Mouse (Mus musculus) hindbrain, embryonic 15.5 days (tissue): ENCODE measurements around the gene Desi1. TPM values are rescaled to one million over a fixed set of nuclear protein-coding genes. Genes with fewer than 3 reads are reported as not detected.

Experiments used
- ATAC-seq: fragments of 200-750 bp; cut with Nextera tagmentation; 2 replicates; pipeline ENCODE4 v1.8.0; 2017; ENCODE audit warnings: low read depth, moderate number of reproducible peaks, moderate TSS enrichment; ENCODE audit not compliant: low FRiP score
- H3K27ac ChIP-seq: fragments of 300-500 bp; sonication (generic); replicated peaks from 2 replicates; pipeline ENCODE4 v1.5.1; 2015; ENCODE audit warnings: mild to moderate bottlenecking, inconsistent platforms
- H3K27me3 ChIP-seq: fragments of 300-500 bp; sonication (generic); 2 replicates; pipeline ENCODE4 v1.6.1; 2015; ENCODE audit warnings: control low read depth, inconsistent platforms
- H3K36me3 ChIP-seq: fragments of 300-500 bp; sonication (generic); 2 replicates; pipeline ENCODE4 v1.6.1; 2015; ENCODE audit warnings: control low read depth, inconsistent platforms
- H3K4me1 ChIP-seq: fragments of 300-500 bp; sonication (generic); replicated peaks from 2 replicates; pipeline ENCODE4 v1.6.1; 2015; ENCODE audit warnings: control low read depth, inconsistent platforms
- H3K4me2 ChIP-seq: fragments of 300-500 bp; sonication (generic); 2 replicates; pipeline ENCODE4 v1.6.1; 2015; ENCODE audit warnings: moderate library complexity, mild to moderate bottlenecking, inconsistent platforms
- H3K4me3 ChIP-seq: fragments of 300-500 bp; sonication (generic); 2 replicates; pipeline ENCODE4 v1.5.1; 2015; ENCODE audit warnings: mild to moderate bottlenecking, inconsistent platforms
- H3K9ac ChIP-seq: fragments of 300-500 bp; sonication (generic); 2 replicates; pipeline ENCODE4 v1.6.1; 2015; ENCODE audit warnings: inconsistent platforms
- H3K9me3 ChIP-seq: fragments of 300-500 bp; sonication (generic); 2 replicates; pipeline ENCODE4 v1.6.1; 2016; ENCODE audit warnings: control low read depth, inconsistent platforms
- WGBS: fragments of 180-500 bp; shearing (Covaris S2); methylation state at CpG from one replicate; pipeline ENCODE4 v1.1.7; 2015; 5-methylcytosine and 5-hydroxymethylcytosine counted together
- polyA plus RNA-seq: library from polyadenylated mRNA; unstranded; fragments of >200 nt; fragmentation: Nextera tagmentation; extraction: Ambion mirVana; gene quantifications from 2 replicates; pipeline ENCODE4 v1.2.1, GENCODE M21; 2015

Desi1 gene
- polyA plus RNA-seq, 1 experiment from 2014 or later, result 55.1 TPM

DNA sequence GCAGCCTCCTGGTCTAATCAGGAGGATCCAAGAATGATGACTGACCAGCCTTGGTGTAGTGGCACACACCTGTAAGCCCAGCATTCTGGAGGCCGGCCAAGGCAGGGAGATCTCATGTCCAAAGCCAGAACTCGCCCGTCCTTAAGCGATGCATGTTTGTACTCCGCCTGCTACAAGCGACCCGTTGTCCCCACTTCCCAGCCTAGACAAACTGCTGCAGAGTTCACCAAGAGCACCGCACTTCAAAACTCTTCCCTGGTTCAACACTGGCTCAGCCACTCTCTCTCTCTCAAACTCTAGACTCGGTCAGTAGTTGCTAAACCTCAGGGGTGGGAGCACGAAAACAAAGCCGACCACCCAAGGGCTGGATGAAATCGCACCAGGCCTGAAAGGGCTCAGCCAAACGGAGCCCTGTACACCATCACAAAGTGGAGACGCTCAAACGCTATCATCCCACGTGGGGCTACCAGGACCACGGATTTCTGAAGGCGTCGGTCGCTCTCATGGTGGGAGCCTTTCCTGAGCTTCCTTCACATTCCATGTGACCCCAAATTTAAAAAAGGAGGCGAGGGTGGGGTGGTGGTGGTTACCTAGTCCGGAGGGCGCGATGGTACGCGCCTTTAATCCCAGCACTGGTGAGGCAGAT lies 12.7 kb upstream of the Desi1 start:
- Histone ChIP-seq H3K36me3 (peaks cover 10% of the 10 kb centered on the region; the same call in 1 of the 2 replicates), H3K4me3 (peak overlapping the region; percentile 75), H3K4me2 (peak overlapping the region; percentile 95), H3K9ac (peak overlapping the region; percentile 72), H3K27me3 (no peaks in the 10 kb centered on the region), H3K4me1 (peaks cover 35% of the 10 kb centered on the region), H3K9me3 (no peaks in the 10 kb centered on the region), H3K27ac (peak overlapping the region; percentile 92; the same call in 1 of the 2 replicates)
- WGBS, result 6% methylated on average over 26 of the region's 26 CpGs
- no peak for ATAC-seq

- H3K4me2 ChIP-seq, result no peak overlapping the region
- H3K27me3 ChIP-seq, result no peaks in the 10 kb centered on the region
- WGBS, result 97% methylated on average over 7 of the region's 7 CpGs
- no peak overlapping the region for H3K4me3 ChIP-seq
- H3K36me3 ChIP-seq, result peaks cover 25% of the 10 kb centered on the region
- peaks cover 35% of the 10 kb centered on the region for H3K4me1 ChIP-seq
- no peak for ATAC-seq
- H3K9ac ChIP-seq, result no peak overlapping the region
- H3K9me3 ChIP-seq, result no peaks in the 10 kb centered on the region
- H3K27ac ChIP-seq, result no peak overlapping the region
Measured at GRCm38 (mm10) chr15:82044166-82044784, 10.6 kb upstream of the Desi1 start.

GRCm38 (mm10) chr15:82040650-82041049 lies 7.0 kb upstream of the Desi1 start:
- H3K9ac ChIP-seq, result no peak overlapping the region
- H3K4me3 ChIP-seq, result no peak overlapping the region
- H3K36me3 ChIP-seq, result peaks cover 48% of the 10 kb centered on the region
- no peak overlapping the region for H3K27ac ChIP-seq
- no peaks in the 10 kb centered on the region for H3K9me3 ChIP-seq
- no peak for ATAC-seq
- no peak overlapping the region for H3K4me2 ChIP-seq
- 100% methylated on average over 1 of the region's 1 CpGs for WGBS
- H3K27me3 ChIP-seq, result no peaks in the 10 kb centered on the region
- H3K4me1 ChIP-seq, result peaks cover 16% of the 10 kb centered on the region

GRCm38 (mm10) chr15:82035904-82036689 lies 2.4 kb upstream of the Desi1 start:
- no peaks in the 10 kb centered on the region for H3K27me3 ChIP-seq
- no peak for ATAC-seq
- no peak overlapping the region for H3K9ac ChIP-seq
- 83% methylated on average over 12 of the region's 12 CpGs for WGBS
- no peak overlapping the region for H3K4me2 ChIP-seq
- peaks cover 56% of the 10 kb centered on the region for H3K36me3 ChIP-seq
- H3K4me1 ChIP-seq, result no peaks in the 10 kb centered on the region
- no peaks in the 10 kb centered on the region for H3K9me3 ChIP-seq
- H3K4me3 ChIP-seq, result no peak overlapping the region
- H3K27ac ChIP-seq, result no peak overlapping the region

DNA sequence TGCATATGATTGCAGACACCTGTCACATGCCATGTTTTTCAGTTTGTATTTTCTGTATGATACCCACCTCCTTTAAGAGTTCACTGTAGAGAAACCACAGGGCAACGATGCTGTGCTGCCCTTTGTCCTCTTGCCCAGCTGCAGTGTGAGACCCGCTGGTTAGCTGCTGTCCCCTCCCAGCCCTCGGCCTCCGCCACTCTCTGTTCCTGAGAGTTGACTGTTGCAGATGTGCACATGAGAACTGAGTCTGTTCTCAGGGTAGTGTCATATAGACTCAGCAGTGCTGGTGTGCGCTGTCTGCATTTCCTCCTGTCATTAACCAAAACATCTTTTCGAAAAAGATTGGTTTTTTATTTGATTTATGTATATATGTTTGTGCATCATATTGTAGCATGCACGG lies 1.3 kb downstream of the Desi1 start:
- ATAC-seq, result no peak
- no peaks in the 10 kb centered on the region for H3K4me1 ChIP-seq
- H3K9me3 ChIP-seq, result no peaks in the 10 kb centered on the region
- H3K4me2 ChIP-seq, result no peak overlapping the region
- no peaks in the 10 kb centered on the region for H3K27me3 ChIP-seq
- no peak overlapping the region for H3K27ac ChIP-seq
- no peak overlapping the region for H3K9ac ChIP-seq
- H3K36me3 ChIP-seq, result peaks cover 54% of the 10 kb centered on the region
- WGBS, result 91% methylated on average over 7 of the region's 7 CpGs
- H3K4me3 ChIP-seq, result no peak overlapping the region

DNA sequence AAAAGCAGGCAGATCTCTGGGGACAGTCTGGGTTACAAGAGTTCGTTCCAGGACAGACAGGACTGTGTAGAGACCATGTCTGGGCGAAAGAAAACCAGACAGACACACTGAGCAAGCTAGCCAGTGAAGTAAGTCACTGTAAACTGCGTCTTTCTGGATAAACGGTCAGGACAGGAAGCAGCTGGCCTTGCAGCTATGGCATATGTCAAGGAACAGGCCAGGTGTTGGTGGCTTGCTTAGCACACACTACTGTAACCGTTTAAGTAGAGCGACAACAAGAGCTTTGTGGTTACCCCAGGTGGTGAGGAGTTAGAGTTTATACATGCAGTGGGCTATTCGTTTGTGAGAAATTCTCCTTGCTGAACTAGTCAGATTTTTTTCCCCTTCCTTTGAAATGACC lies 5.9 kb downstream of the Desi1 start:
- Histone ChIP-seq H3K4me1 (no peaks in the 10 kb centered on the region), H3K36me3 (peaks cover 88% of the 10 kb centered on the region), H3K4me3 (no peak overlapping the region), H3K9ac (no peak overlapping the region), H3K4me2 (no peak overlapping the region), H3K27ac (no peak overlapping the region), H3K27me3 (no peaks in the 10 kb centered on the region), H3K9me3 (no peaks in the 10 kb centered on the region)
- WGBS, result 92% methylated on average over 7 of the region's 7 CpGs
- ATAC-seq, result no peak

DNA sequence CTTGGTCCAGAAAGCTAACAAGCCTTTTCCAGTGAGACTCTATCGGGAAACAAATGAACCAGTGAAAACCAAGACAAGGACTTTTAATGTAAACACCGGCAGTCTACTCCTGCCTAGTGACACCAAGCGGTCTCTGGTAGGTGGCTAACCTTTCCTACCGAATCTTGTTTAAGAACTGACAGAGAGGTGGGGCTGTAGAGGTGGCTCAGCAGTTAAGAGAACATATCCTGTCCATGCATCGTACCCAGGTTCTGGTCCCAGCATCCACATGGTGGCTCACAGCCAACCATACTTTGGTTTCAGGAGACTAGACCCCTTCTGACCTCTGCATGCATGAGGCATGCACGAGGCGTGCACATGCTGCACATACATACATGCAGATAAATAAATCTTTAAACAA lies 6.4 kb downstream of the Desi1 start:
- ATAC-seq, result no peak
- Histone ChIP-seq H3K9ac (no peak overlapping the region), H3K27ac (no peak overlapping the region), H3K4me3 (no peak overlapping the region), H3K27me3 (no peaks in the 10 kb centered on the region), H3K4me1 (no peaks in the 10 kb centered on the region), H3K4me2 (no peak overlapping the region), H3K36me3 (peaks cover 89% of the 10 kb centered on the region), H3K9me3 (no peaks in the 10 kb centered on the region)
- 92% methylated on average over 7 of the region's 7 CpGs for WGBS

GRCm38 (mm10) chr15:82023965-82024635 lies 9.6 kb downstream of the Desi1 start:
- WGBS, result 92% methylated on average over 6 of the region's 6 CpGs
- Histone ChIP-seq H3K4me3 (no peak overlapping the region), H3K36me3 (peaks cover 70% of the 10 kb centered on the region), H3K9ac (no peak overlapping the region), H3K4me2 (no peak overlapping the region), H3K9me3 (no peaks in the 10 kb centered on the region), H3K27me3 (no peaks in the 10 kb centered on the region), H3K27ac (no peak overlapping the region), H3K4me1 (no peaks in the 10 kb centered on the region)
- no peak for ATAC-seq

GRCm38 (mm10) chr15:82022535-82023088 lies 11.1 kb downstream of the Desi1 start:
- Histone ChIP-seq H3K27ac (no peak overlapping the region), H3K4me1 (peaks cover 2% of the 10 kb centered on the region; the same call in 1 of the 2 replicates), H3K4me2 (no peak overlapping the region), H3K9me3 (no peaks in the 10 kb centered on the region), H3K27me3 (no peaks in the 10 kb centered on the region), H3K9ac (no peak overlapping the region), H3K36me3 (peaks cover 65% of the 10 kb centered on the region), H3K4me3 (no peak overlapping the region)
- no peak for ATAC-seq
- WGBS, result 92% methylated on average over 13 of the region's 13 CpGs

GRCm38 (mm10) chr15:82019288-82019687 lies 14.4 kb downstream of the Desi1 start:
- Histone ChIP-seq H3K4me2 (no peak overlapping the region), H3K27me3 (no peaks in the 10 kb centered on the region), H3K36me3 (peaks cover 35% of the 10 kb centered on the region), H3K4me1 (peaks cover 22% of the 10 kb centered on the region), H3K4me3 (no peak overlapping the region), H3K9me3 (no peaks in the 10 kb centered on the region), H3K27ac (no peak overlapping the region), H3K9ac (no peak overlapping the region)
- no peak for ATAC-seq
- WGBS, result 89% methylated on average over 3 of the region's 3 CpGs

GRCm38 (mm10) chr15:82017461-82017860 lies 16.2 kb downstream of the Desi1 start:
- ATAC-seq, result no peak
- Histone ChIP-seq H3K9me3 (no peaks in the 10 kb centered on the region), H3K4me1 (peaks cover 30% of the 10 kb centered on the region), H3K27ac (no peak overlapping the region), H3K9ac (no peak overlapping the region), H3K4me3 (no peak overlapping the region), H3K27me3 (no peaks in the 10 kb centered on the region), H3K4me2 (0 out of 2 replicates have a peak overlapping the region, but pooled peaks have one; percentile 3), H3K36me3 (peaks cover 17% of the 10 kb centered on the region)
- WGBS, result 82% methylated on average over 4 of the region's 4 CpGs
